Mouse (Mus musculus) midbrain, embryonic 11.5 days (tissue): ENCODE data around the gene Olfr532. TPM values are rescaled to one million over a fixed set of nuclear protein-coding genes. Genes with fewer than 3 reads are reported as not detected.
"Not testable (repeated sequence)": the region's sequence is repeated elsewhere in the genome, so short reads cannot be mapped to it uniquely, and the experiment has no call there.

Experiments
- ATAC-seq: fragments of 200-750 bp; cut with Nextera tagmentation; 2 replicates; pipeline ENCODE4 v1.8.0; 2017; ENCODE audit warnings: moderate TSS enrichment, moderate library complexity; ENCODE audit not compliant: low FRiP score
- DNase-seq: peaks from one replicate; pipeline ENCODE4 v3.0.0; 2015; ENCODE audit warnings: low spot score; ENCODE audit errors: missing footprints
- H3K27ac ChIP-seq: fragments of 300-500 bp; sonication (generic); 2 replicates; pipeline ENCODE4 v1.5.1; 2014; ENCODE audit warnings: low read depth, low read length
- H3K27me3 ChIP-seq: fragments of 300-500 bp; sonication (generic); 2 replicates; pipeline ENCODE4 v1.6.1; 2014; ENCODE audit warnings: mild to moderate bottlenecking, low read length, moderate library complexity, mixed read lengths; ENCODE audit not compliant: control insufficient read depth, insufficient read depth
- H3K36me3 ChIP-seq: fragments of 300-500 bp; sonication (generic); 2 replicates; pipeline ENCODE4 v1.6.1; 2014; ENCODE audit warnings: mild to moderate bottlenecking, low read length, moderate library complexity, mixed read lengths; ENCODE audit not compliant: control insufficient read depth, insufficient read depth
- H3K4me1 ChIP-seq: fragments of 300-500 bp; sonication (generic); 2 replicates; pipeline ENCODE4 v1.6.1; 2014; ENCODE audit warnings: low read length; ENCODE audit not compliant: control insufficient read depth, insufficient read depth
- H3K4me2 ChIP-seq: fragments of 300-500 bp; sonication (generic); 2 replicates; pipeline ENCODE4 v1.6.1; 2014; ENCODE audit warnings: mild to moderate bottlenecking, moderate library complexity
- H3K4me3 ChIP-seq: fragments of 300-500 bp; sonication (generic); 2 replicates; pipeline ENCODE4 v1.5.1; 2014; ENCODE audit warnings: low read depth, low read length
- H3K9ac ChIP-seq: fragments of 300-500 bp; sonication (generic); 2 replicates; pipeline ENCODE4 v1.6.1; 2014; ENCODE audit warnings: low read length
- H3K9me3 ChIP-seq: fragments of 300-500 bp; sonication (generic); 2 replicates; pipeline ENCODE4 v1.6.1; 2016; ENCODE audit warnings: low read length; ENCODE audit not compliant: control insufficient read depth
- WGBS: fragments of 180-500 bp; shearing (Covaris S2); extraction: QIAGEN DNeasy Blood & Tissue Kit; methylation state at CpG from one replicate; pipeline ENCODE4 v1.1.7; 2014; 5-methylcytosine and 5-hydroxymethylcytosine counted together
- polyA plus RNA-seq: library from polyadenylated mRNA; unstranded; fragments of >200 nt; fragmentation: Nextera tagmentation; extraction: Ambion mirVana; gene quantifications from 2 replicates; pipeline ENCODE4 v1.2.1, GENCODE M21; 2014

The Olfr532 gene
- not detected in 2 replicates for polyA plus RNA-seq

GRCm38 (mm10) chr7:140421539-140421938, at the start of gene Olfr532:
TSS of gene Olfr532 (minus strand) at chr7:140421639.
- H3K4me1 ChIP-seq: no peaks in the 10 kb centered on the region

DNA sequence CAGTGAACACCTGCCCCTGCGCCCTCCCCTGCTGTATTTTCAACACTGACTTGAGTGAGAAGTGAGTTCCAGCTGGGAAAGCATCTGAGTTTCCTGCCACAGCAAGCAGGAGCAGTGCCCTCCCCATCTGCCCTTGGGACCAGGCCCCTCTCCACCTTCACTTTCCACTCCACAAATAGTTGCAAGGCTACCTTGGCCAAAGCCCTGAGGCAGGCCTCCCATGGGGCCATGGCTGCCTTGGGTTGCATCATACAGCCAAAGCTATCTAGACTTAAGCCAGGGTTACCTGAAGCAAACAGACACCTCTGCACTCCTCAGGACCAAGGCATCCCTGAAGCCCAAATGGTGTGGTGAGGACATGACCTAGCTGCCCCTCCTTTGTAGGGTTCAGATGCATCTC, 41.6 kb upstream of the Olfr532 start, which contains the start of gene Olfr533:
Gene Olfr533, plus strand, starts transcription at position 301 of the 400 bp plus-strand sequence.
- WGBS: no CpG with 5 or more reads among the region's 1 CpGs
- not testable (repeated sequence) for H3K36me3 ChIP-seq, H3K4me2 ChIP-seq, H3K27me3 ChIP-seq, H3K9me3 ChIP-seq, H3K27ac ChIP-seq, DNase-seq, H3K4me1 ChIP-seq, H3K9ac ChIP-seq, H3K4me3 ChIP-seq, ATAC-seq

More at GRCm38 (mm10) chr7:140421539-140421938, at the start of gene Olfr532:
- ATAC-seq: no peak
- H3K9ac ChIP-seq: no peak within 1 kb of the TSS
- no peak for DNase-seq
- H3K27ac ChIP-seq: no peak within 1 kb of the TSS
- WGBS: 97% methylated on average over 1 of the region's 1 CpGs
- H3K4me2 ChIP-seq: no peak within 1 kb of the TSS
- H3K9me3 ChIP-seq: no peaks in the 10 kb centered on the region
- no peaks in the 10 kb centered on the region for H3K36me3 ChIP-seq
- no peak within 1 kb of the TSS for H3K4me3 ChIP-seq
- no peaks in the 10 kb centered on the region for H3K27me3 ChIP-seq

- H3K36me3 ChIP-seq: no peaks in the 10 kb centered on the region
- ATAC-seq (no peak), DNase-seq (no peak)
- H3K4me3 ChIP-seq: no peak overlapping the region
- H3K9ac ChIP-seq: no peak overlapping the region
- H3K4me1 ChIP-seq: no peaks in the 10 kb centered on the region
- 84% methylated on average over 1 of the region's 1 CpGs for WGBS
- H3K4me2 ChIP-seq: no peak overlapping the region
- no peak overlapping the region for H3K27ac ChIP-seq
- H3K27me3 ChIP-seq: no peaks in the 10 kb centered on the region
- no peaks in the 10 kb centered on the region for H3K9me3 ChIP-seq
Observed at GRCm38 (mm10) chr7:140443141-140443540, 21.7 kb upstream of the Olfr532 start.

DNA sequence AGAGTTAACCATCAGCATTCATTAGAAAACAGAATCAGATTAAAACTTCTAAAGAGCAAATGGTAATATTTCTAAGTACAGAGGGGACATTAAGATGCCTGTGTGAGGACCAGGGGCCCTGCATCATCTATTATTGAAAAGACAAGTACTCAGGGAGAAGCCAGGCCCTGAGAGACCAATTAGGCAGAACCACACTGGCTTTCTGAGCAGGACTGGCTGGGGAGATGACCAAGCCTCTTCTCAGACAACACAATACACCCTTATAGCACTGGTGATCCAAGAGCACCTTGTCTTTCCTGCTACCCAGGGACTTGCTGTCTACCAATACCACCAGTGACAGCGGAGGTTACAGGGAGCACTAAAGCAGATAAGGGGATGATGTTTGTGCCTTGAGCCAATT, 18.6 kb downstream of the Olfr532 start, which contains the start of gene Olfr531:
Gene Olfr531, minus strand, starts transcription at position 101 of the 400 bp plus-strand sequence.
- Histone ChIP-seq H3K9ac (no peak within 1 kb of the TSS), H3K4me1 (no peaks in the 10 kb centered on the region), H3K9me3 (no peaks in the 10 kb centered on the region), H3K4me2 (no peak within 1 kb of the TSS), H3K36me3 (no peaks in the 10 kb centered on the region), H3K4me3 (no peak within 1 kb of the TSS), H3K27ac (no peak within 1 kb of the TSS), H3K27me3 (no peaks in the 10 kb centered on the region)
- DNase-seq (no peak), ATAC-seq (no peak)
- 86% methylated on average over 1 of the region's 1 CpGs for WGBS

DNA sequence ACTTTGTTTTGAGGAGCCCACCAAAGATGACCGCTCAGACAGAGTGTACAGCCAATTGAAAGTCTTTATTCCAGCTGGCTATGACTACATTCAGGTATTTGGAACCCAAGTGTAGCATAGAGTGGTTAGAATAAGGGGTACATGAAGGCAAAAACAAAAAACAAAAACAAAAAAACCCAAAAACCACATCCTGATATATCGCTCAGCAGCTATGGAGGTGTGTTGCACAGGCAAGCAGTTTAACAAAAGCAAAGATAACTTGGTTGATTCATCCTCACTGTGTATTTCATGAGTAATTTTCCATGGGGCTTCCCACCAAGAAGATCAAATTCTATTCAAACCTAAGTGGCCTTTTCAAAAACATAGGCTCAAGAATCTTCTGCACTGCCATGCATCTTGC, 44.5 kb downstream of the Olfr532 start:
- Histone ChIP-seq H3K9ac (no peak overlapping the region), H3K27ac (no peak overlapping the region), H3K4me3 (no peak overlapping the region), H3K4me1 (no peaks in the 10 kb centered on the region), H3K36me3 (no peaks in the 10 kb centered on the region), H3K9me3 (no peaks in the 10 kb centered on the region), H3K4me2 (no peak overlapping the region), H3K27me3 (no peaks in the 10 kb centered on the region)
- 96% methylated on average over 2 of the region's 2 CpGs for WGBS
- ATAC-seq (no peak), DNase-seq (no peak)

DNA sequence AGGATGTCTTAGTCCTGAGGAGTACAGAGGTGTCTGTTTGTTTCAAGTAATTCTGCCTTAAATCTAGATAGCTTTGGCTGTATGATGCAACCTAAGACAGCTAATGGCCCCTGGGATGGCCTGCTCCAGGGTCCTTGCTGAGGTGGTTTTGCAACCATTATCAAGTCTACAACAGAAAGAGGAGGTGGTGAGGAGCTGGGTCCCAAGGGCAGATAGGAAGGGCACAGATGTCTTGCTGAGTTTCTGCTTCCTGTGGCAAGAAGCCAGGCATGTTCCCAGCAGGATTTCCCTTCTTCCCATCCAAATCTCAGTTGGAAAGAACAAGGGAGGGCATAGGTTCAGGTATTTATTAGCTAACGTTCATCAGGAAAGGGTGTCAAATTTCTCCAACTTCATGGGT, 45.2 kb downstream of the Olfr532 start, which contains the start of gene Olfr530:
Gene Olfr530, minus strand, starts transcription at position 101 of the 400 bp plus-strand sequence.
- 78% methylated on average over 1 of the region's 1 CpGs for WGBS
- Histone ChIP-seq H3K27ac (no peak within 1 kb of the TSS), H3K4me3 (no peak within 1 kb of the TSS), H3K9ac (no peak within 1 kb of the TSS), H3K27me3 (no peaks in the 10 kb centered on the region), H3K36me3 (no peaks in the 10 kb centered on the region), H3K4me2 (no peak within 1 kb of the TSS), H3K9me3 (no peaks in the 10 kb centered on the region), H3K4me1 (no peaks in the 10 kb centered on the region)
- ATAC-seq: no peak
- DNase-seq: no peak

DNA sequence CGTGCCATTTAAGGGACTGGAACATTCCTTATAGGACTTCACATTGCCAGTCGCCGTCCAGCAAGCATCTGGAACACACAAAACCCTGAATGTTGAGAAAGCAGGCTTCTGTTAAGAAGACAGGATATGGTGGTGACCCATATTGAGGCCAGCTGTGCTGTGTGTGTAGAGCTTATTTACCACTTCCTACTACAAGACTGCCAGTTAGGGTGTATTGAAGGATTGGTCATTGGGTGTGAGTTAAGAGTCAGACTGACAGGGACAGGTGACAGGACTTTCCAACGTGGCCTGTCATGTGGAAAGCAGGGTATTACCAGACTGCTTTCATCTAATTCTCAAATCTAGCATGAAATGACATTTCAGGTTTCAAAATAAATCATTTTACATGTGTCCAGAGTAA, 47.1 kb downstream of the Olfr532 start:
- H3K9ac ChIP-seq: no peak overlapping the region
- H3K36me3 ChIP-seq: no peaks in the 10 kb centered on the region
- H3K9me3 ChIP-seq: no peaks in the 10 kb centered on the region
- no peak overlapping the region for H3K4me3 ChIP-seq
- H3K27ac ChIP-seq: no peak overlapping the region
- no peaks in the 10 kb centered on the region for H3K4me1 ChIP-seq
- DNase-seq (no peak), ATAC-seq (no peak)
- no peak overlapping the region for H3K4me2 ChIP-seq
- 87% methylated on average over 4 of the region's 4 CpGs for WGBS
- no peaks in the 10 kb centered on the region for H3K27me3 ChIP-seq

Other genes with a start within 250 kb of the Olfr532 start
- gene Olfr523, start 248.4 kb downstream of the Olfr532 start, polyA plus RNA-seq: not detected in 2 replicates
- not detected in 2 replicates for gene Olfr524, start 215.7 kb downstream of the Olfr532 start, polyA plus RNA-seq
- gene Cd163l1, start 203.4 kb downstream of the Olfr532 start, polyA plus RNA-seq: not detected in 2 replicates
- not detected in 2 replicates for gene 5830411N06Rik, start 174.4 kb downstream of the Olfr532 start, polyA plus RNA-seq
- gene Olfr525, start 100.8 kb downstream of the Olfr532 start, polyA plus RNA-seq: not detected in 2 replicates
- not detected in 2 replicates for gene Olfr527, start 87.6 kb downstream of the Olfr532 start, polyA plus RNA-seq
- gene Olfr60, start 60.0 kb downstream of the Olfr532 start, polyA plus RNA-seq: not detected in 2 replicates
- gene Olfr530, start 45.3 kb downstream of the Olfr532 start, polyA plus RNA-seq: not detected in 2 replicates
- not detected in 2 replicates for gene Olfr531, start 18.7 kb downstream of the Olfr532 start, polyA plus RNA-seq
- not detected in 2 replicates for gene Olfr533, start 41.7 kb upstream of the Olfr532 start, polyA plus RNA-seq
- gene Olfr535, start 62.6 kb upstream of the Olfr532 start, polyA plus RNA-seq: not detected in 2 replicates
- gene Olfr536, start 85.8 kb upstream of the Olfr532 start, polyA plus RNA-seq: not detected in 2 replicates
- not detected in 2 replicates for gene Olfr538, start 146.2 kb upstream of the Olfr532 start, polyA plus RNA-seq
- gene Olfr46, start 179.6 kb upstream of the Olfr532 start, polyA plus RNA-seq: 0.04 TPM in 1 of 2 replicates, not detected in the other
- gene Olfr61, start 207.3 kb upstream of the Olfr532 start, polyA plus RNA-seq: not detected in 2 replicates
- not detected in 2 replicates for gene Olfr53, start 224.8 kb upstream of the Olfr532 start, polyA plus RNA-seq
- not detected in 2 replicates for gene Olfr539, start 238.3 kb upstream of the Olfr532 start, polyA plus RNA-seq